Comparison of ENCODE assay signal across 8 mouse cellular contexts in the genomic region with DNA sequence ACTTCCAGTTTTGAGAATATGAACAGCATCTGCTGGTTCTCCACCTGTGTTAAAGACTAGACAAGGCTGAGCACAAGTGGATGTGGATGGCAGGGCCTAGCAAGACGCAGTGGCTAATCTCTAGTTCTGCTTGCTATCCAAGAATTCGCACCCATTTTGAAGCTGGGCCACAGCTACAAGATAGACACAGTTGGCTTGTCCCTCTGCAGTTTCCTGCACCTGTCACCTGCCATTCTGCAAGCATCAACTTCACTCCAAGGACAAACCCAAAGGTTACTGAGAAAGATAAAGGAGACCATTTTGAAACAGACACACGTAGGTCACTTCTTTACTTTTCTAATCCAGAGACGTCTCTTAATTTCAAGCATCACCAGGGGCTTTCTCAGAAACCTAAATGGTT. TPM values are rescaled to one million over a fixed set of nuclear protein-coding genes. Genes with fewer than 3 reads are reported as not detected.
A peak's percentile ranks its signal among the peaks of the same experiment; 100 is the strongest.
DNase-seq lines count a peak whose midpoint lies in the region; ATAC-seq and TF ChIP-seq lines count a peak whose summit lies in the region.

No protein-coding gene starts in this region.

- H3K9me3 ChIP-seq in stomach, embryonic 16.5 days (replicated peaks; ENCODE audit: control insufficient read depth, low read length): no peaks in the 10 kb centered on the region

- no peak for TF ChIP-seq CTCF in liver, adult 2 months (IDR thresholded peaks at IDR 0.05; ENCODE audit: low read depth, low read length)

- 70% methylated on average over 4 of the region's 4 CpGs for WGBS in liver, adult 2 months
- WGBS in stomach, embryonic 16.5 days: 68% methylated on average over 4 of the region's 4 CpGs

- H3K79me2 ChIP-seq in liver, adult 2 months (ENCODE audit: control insufficient read depth, insufficient read depth, low read length): peaks cover 7% of the 10 kb centered on the region; the same call in 1 of the 2 replicates

- DNase-seq in cerebellum, adult 9-11 months: peak; percentile 43
- no peak for DNase-seq in cerebellum, postnatal 10 days
- peak; percentile 40 for DNase-seq in thymus, postnatal 0 days (ENCODE audit: low spot score)
- DNase-seq in thymus, postnatal 10 days (ENCODE audit: low spot score in 2 of 2): no peak
- DNase-seq in liver, adult 2 months (ENCODE audit: extremely low read depth, low read depth, low spot score): peak; percentile 36
- no peak for DNase-seq in spleen, postnatal 14 days (ENCODE audit: low spot score in 2 of 2)
- no peak for DNase-seq in frontal cortex, postnatal 14 days (ENCODE audit: low spot score in 2 of 2)

- peaks cover 22% of the 10 kb centered on the region for H3K36me3 ChIP-seq in liver, adult 2 months (ENCODE audit: control insufficient read depth, insufficient read depth, low read length)
- H3K36me3 ChIP-seq in stomach, embryonic 16.5 days (ENCODE audit: control insufficient read depth, insufficient read depth, low read length): peaks cover 10% of the 10 kb centered on the region

- TF ChIP-seq POLR2A in liver, adult 2 months (IDR thresholded peaks at IDR 0.05; ENCODE audit: extremely low read depth, insufficient read depth, low read length): no peak

- peak overlapping the region; percentile 91 for H3K27ac ChIP-seq in liver, adult 2 months (replicated peaks; ENCODE audit: insufficient read depth, low read depth, low read length)
- H3K27ac ChIP-seq in stomach, embryonic 16.5 days (ENCODE audit: low read length): peak overlapping the region; percentile 77

- no peak for ATAC-seq in stomach, embryonic 16.5 days (ENCODE audit: insufficient read depth, low FRiP score)

- peak overlapping the region; percentile 74; the same call in 1 of the 2 replicates for H3K9ac ChIP-seq in liver, adult 2 months (ENCODE audit: low read depth, low read length)
- peak overlapping the region; percentile 67 for H3K9ac ChIP-seq in stomach, embryonic 16.5 days (ENCODE audit: low read length)

- peaks cover 34% of the 10 kb centered on the region for H3K4me1 ChIP-seq in liver, adult 2 months (ENCODE audit: control insufficient read depth, insufficient read depth, low read length)
- H3K4me1 ChIP-seq in stomach, embryonic 16.5 days (ENCODE audit: control insufficient read depth, insufficient read depth, low read length): peaks cover 30% of the 10 kb centered on the region

- no peaks in the 10 kb centered on the region for H3K27me3 ChIP-seq in liver, adult 2 months (ENCODE audit: control insufficient read depth, insufficient read depth, low read length)
- H3K27me3 ChIP-seq in stomach, embryonic 16.5 days (ENCODE audit: control insufficient read depth, insufficient read depth, low read length): no peaks in the 10 kb centered on the region

- H3K4me2 ChIP-seq in stomach, embryonic 16.5 days (ENCODE audit: low read depth, low read length): peak overlapping the region; percentile 59

- H3K4me3 ChIP-seq in liver, adult 2 months (ENCODE audit: insufficient read depth, low read depth, low read length): no peak overlapping the region
- H3K4me3 ChIP-seq in stomach, embryonic 16.5 days (replicated peaks; ENCODE audit: low read length): peak overlapping the region; percentile 83

RNA-seq across cellular contexts. Expression of a gene that starts 1.2 kb away (rescaled TPM):
- polyA plus RNA-seq in thymus, postnatal 0 days (2015; fragmentation: Nextera tagmentation; extraction: Ambion mirVana): 2,555 and 2,649 TPM in 2 replicates
- 1,154 and 1,241 TPM in 2 replicates for total RNA-seq in liver, adult 2 months (2014; rRNA removed)
- 7,340 and 8,771 TPM in 2 replicates for polyA plus RNA-seq in liver, adult 2 months (2012; rRNA removed)
- polyA plus RNA-seq in stomach, embryonic 16.5 days (2015; fragmentation: Nextera tagmentation; extraction: Ambion mirVana): 1,902 and 2,108 TPM in 2 replicates

RNA-seq across cellular contexts. Expression of a gene that starts 19.8 kb away (rescaled TPM):
- 0.39 and 0.54 TPM in 2 replicates for polyA plus RNA-seq in thymus, postnatal 0 days (2015; fragmentation: Nextera tagmentation; extraction: Ambion mirVana)
- total RNA-seq in liver, adult 2 months (2014; rRNA removed): not detected in 2 replicates
- polyA plus RNA-seq in liver, adult 2 months (2012; rRNA removed): 0.05 TPM in 1 of 2 replicates, not detected in the other
- polyA plus RNA-seq in stomach, embryonic 16.5 days (2015; fragmentation: Nextera tagmentation; extraction: Ambion mirVana): 0.61 and 0.64 TPM in 2 replicates

RNA-seq across cellular contexts. Expression of a gene that starts 19.8 kb away (rescaled TPM):
- 12.6 and 13.3 TPM in 2 replicates for polyA plus RNA-seq in thymus, postnatal 0 days (2015; fragmentation: Nextera tagmentation; extraction: Ambion mirVana)
- 3.1 and 4.0 TPM in 2 replicates for total RNA-seq in liver, adult 2 months (2014; rRNA removed)
- polyA plus RNA-seq in liver, adult 2 months (2012; rRNA removed): 3.1 and 3.8 TPM in 2 replicates
- polyA plus RNA-seq in stomach, embryonic 16.5 days (2015; fragmentation: Nextera tagmentation; extraction: Ambion mirVana): 33.7 and 38.1 TPM in 2 replicates

RNA-seq across cellular contexts. Expression of a gene that starts 59.7 kb away (rescaled TPM):
- polyA plus RNA-seq in thymus, postnatal 0 days (2015; fragmentation: Nextera tagmentation; extraction: Ambion mirVana): 1.2 and 1.6 TPM in 2 replicates
- total RNA-seq in liver, adult 2 months (2014; rRNA removed): 1.4 and 2.8 TPM in 2 replicates
- 4.8 TPM in 2 replicates for polyA plus RNA-seq in liver, adult 2 months (2012; rRNA removed)
- 18.9 and 22.5 TPM in 2 replicates for polyA plus RNA-seq in stomach, embryonic 16.5 days (2015; fragmentation: Nextera tagmentation; extraction: Ambion mirVana)

Comparison
In these comparisons a context has a peak if more than half of its experiments do, and no peak if none do; other contexts are left out.
1. DNase-seq: peak in cerebellum, adult 9-11 months (single experiment), thymus, postnatal 0 days (single experiment) and liver, adult 2 months (single experiment); none in cerebellum, postnatal 10 days (0 of 2), thymus, postnatal 10 days (0 of 2), spleen, postnatal 14 days (0 of 2) and frontal cortex, postnatal 14 days (0 of 2).